Mouse (Mus musculus) frontal cortex, adult 2 months (tissue): Measurements from ENCODE around the gene Spata4. TPM values are rescaled to one million over a fixed set of nuclear protein-coding genes. Genes with fewer than 3 reads are reported as not detected.
"Not testable (repeated sequence)": the region's sequence is repeated elsewhere in the genome, so short reads cannot be mapped to it uniquely, and the experiment has no call there.

Experiments used
- DNase-seq, 2 experiments: peaks; one replicate each; pipeline ENCODE4 v3.0.0; 2022; ENCODE audit warnings: low spot score in 1 of 2; ENCODE audit errors: extremely low spot score in 1 of 2
- polyA plus RNA-seq: library from polyadenylated mRNA; depleted of rRNA; stranded (reverse); fragments of >200 nt; gene quantifications from 2 replicates; pipeline ENCODE4 v1.2.3, GENCODE M21; 2012; rRNA removed

Gene Spata4
- 0.11 and 0.12 TPM in 2 replicates for polyA plus RNA-seq

DNA sequence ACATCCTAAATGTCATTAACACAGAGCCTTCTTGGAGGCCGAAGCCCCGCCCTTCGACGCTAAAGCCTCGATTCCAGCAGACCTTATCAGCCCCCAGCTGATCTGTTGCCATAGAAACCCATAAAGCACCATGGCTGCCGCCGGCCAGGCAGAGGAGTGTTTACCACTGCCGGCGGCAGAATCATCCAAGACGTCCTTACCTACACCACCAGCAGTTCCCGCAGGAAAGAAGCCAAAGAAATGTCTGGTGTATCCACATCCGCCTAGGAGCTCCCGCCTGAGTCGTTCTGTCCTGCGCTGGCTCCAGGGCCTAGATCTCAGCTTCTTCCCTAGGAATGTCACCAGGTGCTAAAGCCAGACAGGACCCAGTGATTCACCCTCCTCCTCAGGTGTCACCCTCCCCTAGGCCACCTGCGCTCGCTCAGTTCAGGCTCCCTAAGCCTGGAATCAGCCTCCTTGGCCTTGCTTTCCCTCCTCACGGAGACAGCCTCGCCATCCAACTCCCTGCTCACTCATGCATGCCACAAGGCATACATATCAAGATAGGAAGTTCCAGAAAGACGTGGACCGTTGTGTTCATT is at the start of gene Spata4:
Gene Spata4, plus strand, starts transcription at position 111 of the 581 bp plus-strand sequence.
- DNase-seq = peak; percentile 14 to 54

- DNase-seq = peak in 1 of 2 experiments; percentile 39
These were observed 45.7 kb upstream of the Spata4 start for GRCm38 (mm10) chr8:54554921-54555320.

DNA sequence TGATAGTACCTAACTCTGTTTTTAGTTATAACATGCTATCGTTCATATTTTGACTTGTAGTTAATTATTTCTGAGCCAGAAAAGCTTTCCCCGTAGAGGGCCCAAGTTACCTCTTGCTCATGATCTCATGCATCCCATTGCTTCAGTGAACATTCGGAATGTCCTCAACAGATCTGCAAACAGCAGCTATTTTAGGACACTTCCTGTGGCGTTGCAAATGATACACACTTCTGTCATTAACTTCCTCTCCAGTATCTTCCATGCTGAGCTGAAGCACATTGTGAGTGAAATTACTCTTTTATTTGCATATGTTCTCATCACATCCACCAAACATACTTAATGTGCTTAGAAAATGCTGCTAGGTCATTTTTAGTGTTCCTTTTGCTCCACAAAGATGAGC is 38.4 kb upstream of the Spata4 start:
- no peak for DNase-seq

GRCm38 (mm10) chr8:54565181-54565580 is 35.4 kb upstream of the Spata4 start:
- DNase-seq = no peak

DNA sequence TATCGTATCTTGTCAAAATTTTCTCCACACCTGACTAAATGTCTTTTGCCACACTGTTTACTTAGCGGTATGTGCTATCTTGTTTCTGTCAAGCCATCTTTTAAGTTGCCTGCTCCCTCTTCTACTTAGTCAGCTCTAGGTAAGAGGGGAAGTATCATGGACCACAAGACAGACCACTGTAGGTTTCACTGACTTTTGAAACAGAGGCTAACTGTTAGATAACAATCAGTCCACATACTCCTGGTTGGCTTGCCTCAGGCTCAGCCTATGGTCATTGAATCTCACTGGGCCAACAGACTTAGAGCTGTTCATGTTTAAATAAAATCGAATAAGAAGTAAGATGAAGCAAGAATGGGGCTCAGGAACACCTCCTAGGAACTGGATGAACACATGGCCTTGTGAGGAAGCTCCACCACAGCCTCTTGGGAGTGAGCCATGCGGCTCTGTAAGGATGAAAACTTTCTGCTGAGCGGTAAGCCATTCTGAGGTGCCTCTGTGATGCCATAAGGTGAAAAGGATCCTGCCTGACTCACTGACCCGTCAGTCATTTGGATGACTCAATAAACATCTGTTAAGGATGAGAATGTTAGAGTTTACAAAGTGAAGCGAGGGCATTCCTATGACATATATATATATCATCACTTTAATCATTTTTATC is 34.8 kb upstream of the Spata4 start:
- DNase-seq = no peak

DNA sequence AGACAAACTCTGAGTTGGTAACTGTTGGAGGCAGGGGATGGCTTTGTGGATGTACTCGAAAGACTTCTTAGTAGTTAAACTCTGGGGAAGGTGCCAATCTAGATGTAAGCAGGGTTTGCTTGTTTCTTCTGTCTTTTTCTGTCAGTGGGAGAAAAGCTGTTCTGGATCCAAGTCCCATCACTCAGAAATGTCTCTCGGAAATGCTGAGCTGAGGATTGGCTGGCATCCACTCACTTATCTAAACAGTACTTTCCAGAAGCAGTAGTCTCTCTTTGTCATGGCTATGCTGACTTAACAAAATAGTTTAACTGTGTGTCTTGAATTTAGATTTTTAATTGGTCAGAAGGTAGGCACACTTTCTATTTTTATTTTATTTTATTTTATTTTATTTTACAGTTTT is 33.4 kb upstream of the Spata4 start:
- DNase-seq = peak in 1 of 2 experiments; percentile 17

DNA sequence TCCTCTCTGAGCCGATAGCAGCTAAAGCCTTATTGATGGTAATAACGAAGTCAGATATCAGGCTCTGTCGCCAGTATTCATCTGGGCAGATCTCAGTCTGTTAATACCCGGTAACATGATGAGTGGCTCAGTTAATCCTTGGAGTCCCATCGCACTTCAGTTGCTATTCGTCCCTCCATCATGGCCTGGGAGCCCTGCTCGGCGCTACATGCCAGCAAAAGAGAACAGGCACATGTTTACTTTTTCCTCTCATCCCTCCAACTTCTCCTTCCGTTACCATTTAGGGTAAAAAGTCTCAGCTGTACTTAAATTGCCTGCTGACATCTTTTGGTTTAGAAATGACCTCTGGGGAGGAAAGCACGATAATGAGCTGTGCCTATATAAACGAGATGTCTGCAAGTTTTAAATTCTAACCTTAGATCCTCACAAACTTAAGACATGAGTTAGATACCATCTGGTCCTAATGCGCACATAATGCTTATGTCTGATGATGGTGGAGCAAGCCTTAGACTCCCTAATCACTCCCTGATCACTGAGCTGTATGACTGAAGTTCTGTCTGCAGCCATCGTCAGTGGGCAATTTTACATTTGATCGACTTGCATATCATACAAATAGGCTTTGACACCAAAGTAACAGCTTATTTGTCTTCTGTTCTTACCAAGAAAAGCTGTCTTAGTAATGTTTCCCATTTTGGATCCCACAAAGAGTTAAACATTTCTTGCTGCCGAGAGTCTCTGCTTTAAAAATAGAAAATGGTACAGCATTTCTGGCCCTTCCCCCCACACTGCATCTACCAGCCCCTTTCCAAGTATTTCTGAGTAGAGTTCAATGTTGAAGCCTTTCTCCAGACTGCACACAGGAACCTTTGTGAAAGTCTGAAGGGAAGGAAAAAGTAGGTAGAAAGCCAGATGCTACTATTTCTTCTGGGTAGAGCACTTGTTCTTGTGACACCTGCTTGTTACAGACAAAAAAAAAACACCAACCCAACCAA is 29.7 kb upstream of the Spata4 start:
- no peak for DNase-seq

DNA sequence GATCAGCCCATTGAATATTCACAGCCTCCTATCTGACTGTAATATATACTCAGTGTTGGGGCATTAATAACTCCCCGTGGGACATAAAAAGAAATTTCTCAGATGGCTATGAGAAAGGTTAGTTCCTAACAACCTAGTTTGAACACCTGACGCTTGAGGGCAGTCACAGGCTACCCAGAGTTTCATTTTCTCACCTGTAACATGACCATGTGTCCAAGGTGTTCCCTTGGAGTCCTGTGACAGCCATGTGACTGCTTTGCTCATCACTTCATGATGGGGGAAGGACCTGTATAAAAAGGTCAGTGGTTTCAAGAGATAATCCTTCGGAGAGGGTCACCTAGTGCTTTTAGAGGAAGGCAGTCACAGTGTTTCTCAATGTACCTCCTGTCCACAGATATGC is 19.1 kb upstream of the Spata4 start:
- DNase-seq = no peak

DNA sequence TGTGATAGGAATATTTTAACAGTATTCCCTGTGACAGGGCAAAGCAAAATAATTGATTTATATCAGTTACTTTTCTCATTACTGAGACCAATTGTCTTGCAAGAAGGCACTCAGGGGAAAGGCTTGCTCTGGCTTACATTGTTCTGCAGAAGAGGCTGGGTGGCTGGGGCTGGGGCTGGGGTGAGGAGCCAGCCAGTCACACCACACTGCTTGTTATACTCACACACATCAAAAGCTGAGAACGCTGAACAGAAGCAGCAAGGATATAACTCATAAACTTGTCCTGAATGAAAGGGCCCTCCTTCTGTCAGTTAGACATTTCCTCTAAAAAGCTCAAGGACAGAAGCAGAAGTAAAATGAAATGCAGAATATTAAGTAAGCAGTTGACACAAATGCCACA is 17.7 kb upstream of the Spata4 start:
- DNase-seq = no peak

GRCm38 (mm10) chr8:54594634-54595033 is 5.9 kb upstream of the Spata4 start:
- DNase-seq = peak in 1 of 2 experiments; percentile 46

GRCm38 (mm10) chr8:54596051-54596450 is 4.5 kb upstream of the Spata4 start:
- DNase-seq = no peak

DNA sequence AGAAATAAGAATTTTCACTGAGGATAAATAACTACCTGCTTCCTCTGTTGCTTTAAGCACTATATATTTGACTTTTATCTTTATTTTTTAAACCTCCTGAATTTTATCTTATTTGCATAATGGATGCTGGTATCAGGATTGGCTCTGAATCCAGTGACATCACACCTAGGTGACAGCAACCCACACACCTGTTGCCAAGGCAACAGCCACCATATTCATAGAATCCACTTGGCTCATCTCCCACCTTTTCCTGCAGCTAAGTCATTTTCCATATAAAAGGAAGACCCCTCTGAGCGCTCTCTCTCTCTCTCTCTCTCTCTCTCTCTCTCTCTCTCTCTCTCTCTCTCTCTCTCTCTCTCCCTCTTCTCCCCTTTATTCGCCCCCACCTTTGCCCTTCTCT is 3.6 kb upstream of the Spata4 start:
- DNase-seq = peak in 1 of 2 experiments; percentile 37

GRCm38 (mm10) chr8:54597386-54597785 is 3.2 kb upstream of the Spata4 start:
- peak in 1 of 2 experiments; percentile 21 for DNase-seq

GRCm38 (mm10) chr8:54603440-54603839 is 2.9 kb downstream of the Spata4 start:
- no peak for DNase-seq

DNA sequence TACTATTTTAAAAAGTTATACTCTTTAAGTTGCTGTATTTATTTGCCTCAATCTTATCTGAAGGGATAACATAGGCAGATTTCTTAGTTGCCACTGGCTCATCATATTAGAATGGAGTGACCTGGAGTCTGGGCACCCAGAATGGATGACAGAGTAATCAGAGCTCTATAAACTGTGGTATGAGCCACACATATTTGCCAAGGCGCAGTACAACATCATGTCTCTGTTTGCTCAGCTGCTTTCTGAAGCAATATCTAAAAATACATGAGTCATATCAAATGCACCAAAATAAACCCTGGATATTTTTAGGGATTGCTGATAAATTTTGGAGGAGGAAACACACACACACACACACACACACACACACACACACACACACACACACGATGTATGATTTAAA is 8.8 kb downstream of the Spata4 start:
- peak in 1 of 2 experiments; percentile 15 for DNase-seq

DNA sequence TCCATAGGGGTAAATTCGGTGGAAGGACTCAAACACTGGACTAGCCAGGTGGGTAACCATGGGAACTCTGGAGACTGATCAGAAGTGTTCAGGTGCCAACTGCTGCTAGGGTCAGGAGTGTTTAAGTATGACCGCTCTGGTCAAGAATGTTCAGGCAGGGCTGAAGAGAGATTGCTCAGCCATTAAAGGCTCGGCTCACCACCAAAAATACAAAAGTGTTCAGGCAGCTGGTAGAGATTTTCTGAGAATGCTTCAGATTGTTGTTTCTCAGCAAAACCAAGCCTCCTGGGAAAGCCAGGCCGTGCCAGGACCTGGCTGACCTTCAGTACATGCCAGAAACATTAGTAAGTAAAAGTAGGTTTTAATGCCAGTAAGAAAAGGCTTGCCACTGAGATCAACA is 9.7 kb downstream of the Spata4 start:
- no peak for DNase-seq

GRCm38 (mm10) chr8:54616710-54617109 is 16.1 kb downstream of the Spata4 start:
- not testable (repeated sequence) for DNase-seq

- DNase-seq = no peak
These were observed 38.1 kb downstream of the Spata4 start for GRCm38 (mm10) chr8:54638634-54639033.
